Mouse (Mus musculus): ENCODE data around the gene Fcrl1. TPM values are rescaled to one million over a fixed set of nuclear protein-coding genes. Genes with fewer than 3 reads are reported as not detected.

The Fcrl1 gene
- polyA plus RNA-seq, 1 experiment from 2014 or later = 0.13 TPM

DNA sequence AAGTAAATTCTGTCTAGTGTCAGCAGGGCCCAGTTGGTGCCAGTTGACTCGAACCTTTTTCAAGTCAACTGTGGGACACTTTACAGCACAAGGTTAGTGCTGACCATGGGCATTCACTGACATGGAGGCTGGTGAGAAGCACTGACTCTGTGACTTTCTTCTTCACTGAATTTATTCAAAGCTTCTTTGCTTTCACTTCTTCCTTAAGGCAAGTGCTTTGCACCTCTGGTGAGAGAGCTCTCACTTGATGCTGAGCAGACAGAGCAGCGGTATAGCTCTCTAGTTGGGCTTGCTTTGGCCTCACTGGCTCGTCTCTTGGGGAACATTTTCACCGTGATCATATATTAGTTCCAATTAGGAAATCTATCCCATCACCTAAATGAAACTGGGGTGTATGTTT lies 23.7 kb downstream of the Fcrl1 start:
- Histone ChIP-seq H3K4me3 (replicated peaks; ENCODE audit: low read depth, low read length) (no peak overlapping the region), H3K4me2 (ENCODE audit: low read length) (no peak overlapping the region), H3K27me3 (ENCODE audit: control insufficient read depth, insufficient read depth, low read length) (no peaks in the 10 kb centered on the region), H3K9me3 (ENCODE audit: control insufficient read depth, low read length) (no peaks in the 10 kb centered on the region), H3K36me3 (ENCODE audit: control insufficient read depth, insufficient read depth, low read length) (no peaks in the 10 kb centered on the region), H3K4me1 (ENCODE audit: control insufficient read depth, insufficient read depth, low read length) (no peaks in the 10 kb centered on the region), H3K9ac (replicated peaks; ENCODE audit: low read length) (no peak overlapping the region), H3K27ac (replicated peaks; ENCODE audit: low read depth, low read length) (no peak overlapping the region)
- WGBS = 80% methylated on average over 4 of the region's 4 CpGs
- DNase-seq = no peak
- ATAC-seq (ENCODE audit: low FRiP score, low TSS enrichment) = no peak

- no peak for DNase-seq
Measured at GRCm38 (mm10) chr3:87401321-87401720, 25.1 kb downstream of the Fcrl1 start.

DNA sequence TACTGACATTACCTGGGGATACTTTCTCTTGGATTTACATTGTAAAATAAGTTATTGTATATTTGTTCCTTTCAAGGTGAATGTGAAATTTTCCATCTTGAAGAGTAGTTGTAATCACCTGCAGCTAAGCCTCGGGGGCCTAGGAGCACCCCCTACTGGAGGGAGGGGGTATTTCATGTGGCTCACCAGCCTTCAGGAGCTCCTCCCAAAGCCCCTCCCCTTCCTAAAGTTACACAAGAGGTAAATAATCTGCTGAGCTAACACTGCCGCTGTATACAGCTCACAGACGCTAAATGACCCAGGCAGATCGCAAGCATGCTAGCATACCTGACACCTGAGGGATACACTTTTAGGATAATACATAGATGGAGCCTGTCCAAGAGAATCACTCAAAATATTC lies 32.0 kb downstream of the Fcrl1 start:
- Histone ChIP-seq H3K4me1 (ENCODE audit: control insufficient read depth, insufficient read depth, low read length) (no peaks in the 10 kb centered on the region), H3K27ac (replicated peaks; ENCODE audit: low read depth, low read length) (no peak overlapping the region), H3K9me3 (ENCODE audit: control insufficient read depth, low read length) (no peaks in the 10 kb centered on the region), H3K36me3 (ENCODE audit: control insufficient read depth, insufficient read depth, low read length) (no peaks in the 10 kb centered on the region), H3K4me2 (ENCODE audit: low read length) (no peak overlapping the region), H3K4me3 (replicated peaks; ENCODE audit: low read depth, low read length) (no peak overlapping the region), H3K27me3 (ENCODE audit: control insufficient read depth, insufficient read depth, low read length) (no peaks in the 10 kb centered on the region), H3K9ac (replicated peaks; ENCODE audit: low read length) (no peak overlapping the region)
- DNase-seq = peak; percentile 5
- 20% methylated on average over 4 of the region's 4 CpGs for WGBS
- ATAC-seq (ENCODE audit: low FRiP score, low TSS enrichment) = no peak

More at GRCm38 (mm10) chr3:87401321-87401720, 25.1 kb downstream of the Fcrl1 start:
- H3K4me3 ChIP-seq (replicated peaks; ENCODE audit: low read depth, low read length) = no peak overlapping the region
- no peaks in the 10 kb centered on the region for H3K9me3 ChIP-seq (ENCODE audit: control insufficient read depth, low read length)
- ATAC-seq (ENCODE audit: low FRiP score, low TSS enrichment) = no peak
- no peaks in the 10 kb centered on the region for H3K27me3 ChIP-seq (ENCODE audit: control insufficient read depth, insufficient read depth, low read length)
- H3K4me2 ChIP-seq (ENCODE audit: low read length) = no peak overlapping the region
- H3K4me1 ChIP-seq (ENCODE audit: control insufficient read depth, insufficient read depth, low read length) = no peaks in the 10 kb centered on the region
- H3K27ac ChIP-seq (replicated peaks; ENCODE audit: low read depth, low read length) = no peak overlapping the region
- no peak overlapping the region for H3K9ac ChIP-seq (replicated peaks; ENCODE audit: low read length)
- no peaks in the 10 kb centered on the region for H3K36me3 ChIP-seq (ENCODE audit: control insufficient read depth, insufficient read depth, low read length)
- 64% methylated on average over 5 of the region's 5 CpGs for WGBS

- Histone ChIP-seq H3K27me3 (ENCODE audit: control insufficient read depth, insufficient read depth, low read length) (no peaks in the 10 kb centered on the region), H3K9me3 (ENCODE audit: control insufficient read depth, low read length) (no peaks in the 10 kb centered on the region), H3K4me2 (ENCODE audit: low read length) (no peak overlapping the region), H3K27ac (replicated peaks; ENCODE audit: low read depth, low read length) (no peak overlapping the region), H3K4me3 (replicated peaks; ENCODE audit: low read depth, low read length) (no peak overlapping the region), H3K4me1 (ENCODE audit: control insufficient read depth, insufficient read depth, low read length) (no peaks in the 10 kb centered on the region), H3K36me3 (ENCODE audit: control insufficient read depth, insufficient read depth, low read length) (no peaks in the 10 kb centered on the region), H3K9ac (replicated peaks; ENCODE audit: low read length) (no peak overlapping the region)
- DNase-seq (no peak), ATAC-seq (ENCODE audit: low FRiP score, low TSS enrichment) (no peak)
- 76% methylated on average over 4 of the region's 4 CpGs for WGBS
Measured at GRCm38 (mm10) chr3:87409196-87409935, 33.2 kb downstream of the Fcrl1 start.

GRCm38 (mm10) chr3:87410605-87411004 lies 34.4 kb downstream of the Fcrl1 start:
- Histone ChIP-seq H3K36me3 (ENCODE audit: control insufficient read depth, insufficient read depth, low read length) (no peaks in the 10 kb centered on the region), H3K9ac (replicated peaks; ENCODE audit: low read length) (no peak overlapping the region), H3K9me3 (ENCODE audit: control insufficient read depth, low read length) (no peaks in the 10 kb centered on the region), H3K4me2 (ENCODE audit: low read length) (no peak overlapping the region), H3K27ac (replicated peaks; ENCODE audit: low read depth, low read length) (no peak overlapping the region), H3K4me1 (ENCODE audit: control insufficient read depth, insufficient read depth, low read length) (no peaks in the 10 kb centered on the region), H3K4me3 (replicated peaks; ENCODE audit: low read depth, low read length) (no peak overlapping the region), H3K27me3 (ENCODE audit: control insufficient read depth, insufficient read depth, low read length) (no peaks in the 10 kb centered on the region)
- DNase-seq = no peak
- WGBS = 80% methylated on average over 6 of the region's 6 CpGs
- no peak for ATAC-seq (ENCODE audit: low FRiP score, low TSS enrichment)

DNA sequence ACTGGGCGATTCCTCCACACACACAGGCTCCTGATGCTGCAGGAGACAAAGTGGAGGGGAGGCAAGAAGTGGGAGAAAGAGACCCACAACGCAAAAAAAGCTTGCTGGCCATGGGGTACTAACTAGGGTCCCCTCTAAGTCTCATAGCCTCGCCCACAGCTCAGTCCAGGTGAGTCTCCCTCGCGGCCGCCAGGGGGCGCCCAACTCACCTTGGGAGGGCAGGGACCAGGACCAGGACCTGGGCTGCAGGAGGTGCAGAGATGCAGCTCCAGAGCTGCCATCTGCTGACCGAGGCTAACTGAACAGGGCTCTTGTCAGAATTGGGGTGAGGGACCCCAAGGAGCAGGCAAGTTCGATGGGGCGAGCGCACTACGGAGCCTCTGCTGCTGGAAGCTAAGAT lies 35.0 kb downstream of the Fcrl1 start:
- DNase-seq = peak; percentile 76
- Histone ChIP-seq H3K27me3 (ENCODE audit: control insufficient read depth, insufficient read depth, low read length) (no peaks in the 10 kb centered on the region), H3K4me1 (ENCODE audit: control insufficient read depth, insufficient read depth, low read length) (no peaks in the 10 kb centered on the region), H3K4me2 (ENCODE audit: low read length) (no peak overlapping the region), H3K36me3 (ENCODE audit: control insufficient read depth, insufficient read depth, low read length) (no peaks in the 10 kb centered on the region), H3K4me3 (replicated peaks; ENCODE audit: low read depth, low read length) (no peak overlapping the region), H3K9me3 (ENCODE audit: control insufficient read depth, low read length) (no peaks in the 10 kb centered on the region), H3K9ac (replicated peaks; ENCODE audit: low read length) (no peak overlapping the region), H3K27ac (replicated peaks; ENCODE audit: low read depth, low read length) (no peak overlapping the region)
- 11% methylated on average over 12 of the region's 12 CpGs for WGBS
- ATAC-seq (ENCODE audit: low FRiP score, low TSS enrichment) = peak; percentile 46; the same call in 1 of the 2 replicates

DNA sequence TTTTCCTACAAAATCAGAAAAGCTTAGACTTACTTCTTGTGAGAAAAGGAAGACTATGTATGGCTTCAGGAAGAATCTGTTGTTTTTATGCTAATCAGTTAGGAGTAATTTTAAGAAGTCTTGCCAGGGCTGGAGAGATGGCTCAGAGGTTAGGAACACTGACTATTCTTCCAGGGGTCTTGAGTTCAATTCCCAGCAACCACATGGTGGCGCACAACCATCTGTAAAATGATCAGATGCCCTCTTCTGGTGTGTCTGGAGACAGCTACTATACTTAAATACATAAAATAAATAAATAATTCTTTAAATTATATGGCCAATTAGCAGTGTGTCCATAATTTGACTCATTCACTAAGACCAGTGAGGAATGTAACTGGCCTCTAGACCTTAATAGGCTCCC lies 44.5 kb downstream of the Fcrl1 start:
- Histone ChIP-seq H3K4me2 (ENCODE audit: low read length) (no peak overlapping the region), H3K4me3 (replicated peaks; ENCODE audit: low read depth, low read length) (no peak overlapping the region), H3K4me1 (ENCODE audit: control insufficient read depth, insufficient read depth, low read length) (no peaks in the 10 kb centered on the region), H3K36me3 (ENCODE audit: control insufficient read depth, insufficient read depth, low read length) (no peaks in the 10 kb centered on the region), H3K27ac (replicated peaks; ENCODE audit: low read depth, low read length) (no peak overlapping the region), H3K9ac (replicated peaks; ENCODE audit: low read length) (no peak overlapping the region), H3K9me3 (ENCODE audit: control insufficient read depth, low read length) (no peaks in the 10 kb centered on the region), H3K27me3 (ENCODE audit: control insufficient read depth, insufficient read depth, low read length) (no peaks in the 10 kb centered on the region)
- ATAC-seq (ENCODE audit: low FRiP score, low TSS enrichment) = no peak
- WGBS = 56% methylated on average over 1 of the region's 1 CpGs
- DNase-seq = no peak

- Histone ChIP-seq H3K4me1 (ENCODE audit: control insufficient read depth, insufficient read depth, low read length) (no peaks in the 10 kb centered on the region), H3K9ac (replicated peaks; ENCODE audit: low read length) (no peak overlapping the region), H3K27me3 (ENCODE audit: control insufficient read depth, insufficient read depth, low read length) (no peaks in the 10 kb centered on the region), H3K9me3 (ENCODE audit: control insufficient read depth, low read length) (no peaks in the 10 kb centered on the region), H3K4me3 (replicated peaks; ENCODE audit: low read depth, low read length) (no peak overlapping the region), H3K4me2 (ENCODE audit: low read length) (no peak overlapping the region), H3K27ac (replicated peaks; ENCODE audit: low read depth, low read length) (no peak overlapping the region), H3K36me3 (ENCODE audit: control insufficient read depth, insufficient read depth, low read length) (no peaks in the 10 kb centered on the region)
- no peak for DNase-seq
- WGBS = 85% methylated on average over 4 of the region's 4 CpGs
- ATAC-seq (ENCODE audit: low FRiP score, low TSS enrichment) = no peak
Measured at GRCm38 (mm10) chr3:87422386-87422910, 46.3 kb downstream of the Fcrl1 start.

DNA sequence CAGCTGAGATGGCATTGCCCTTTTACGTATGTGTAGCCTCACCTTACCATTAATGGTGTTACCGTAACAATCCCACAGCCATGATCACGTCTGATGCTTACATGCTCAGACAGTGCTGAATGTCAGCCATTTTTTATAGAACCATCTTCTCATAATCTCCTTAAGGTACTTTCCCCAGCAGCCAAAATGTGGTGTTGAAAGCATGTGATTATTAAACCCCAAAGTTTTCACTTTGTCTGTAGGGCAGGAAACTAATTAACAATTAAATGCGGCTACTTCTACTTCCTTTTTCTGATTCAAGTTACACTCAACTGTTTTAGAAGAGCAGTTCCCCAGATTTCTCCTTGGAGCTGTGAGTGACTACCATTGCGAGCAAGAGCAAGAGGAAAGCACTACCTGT lies 59.3 kb downstream of the Fcrl1 start, which contains the start of gene Fcrl5:
Gene Fcrl5, plus strand, starts transcription at position 295 of the 400 bp plus-strand sequence.
- H3K36me3 ChIP-seq (ENCODE audit: control insufficient read depth, insufficient read depth, low read length) = no peaks in the 10 kb centered on the region
- no peak within 1 kb of the TSS for H3K27ac ChIP-seq (replicated peaks; ENCODE audit: low read depth, low read length)
- no peaks in the 10 kb centered on the region for H3K27me3 ChIP-seq (ENCODE audit: control insufficient read depth, insufficient read depth, low read length)
- DNase-seq (no peak), ATAC-seq (ENCODE audit: low FRiP score, low TSS enrichment) (no peak)
- H3K4me1 ChIP-seq (ENCODE audit: control insufficient read depth, insufficient read depth, low read length) = no peaks in the 10 kb centered on the region
- no peak within 1 kb of the TSS for H3K9ac ChIP-seq (replicated peaks; ENCODE audit: low read length)
- no peak within 1 kb of the TSS for H3K4me2 ChIP-seq (ENCODE audit: low read length)
- 0 out of 2 replicates have a peak, but pooled peaks cover 3% of the 10 kb centered on the region for H3K9me3 ChIP-seq (ENCODE audit: control insufficient read depth, low read length)
- H3K4me3 ChIP-seq (replicated peaks; ENCODE audit: low read depth, low read length) = no peak within 1 kb of the TSS
- 87% methylated on average over 5 of the region's 5 CpGs for WGBS

All from midbrain, embryonic 14.5 days (tissue).